Comparison of ENCODE assay signal across 22 mouse cellular contexts in genomic region chr17:32738406-32738805, GRCm38 (mm10). TPM values are rescaled to one million over a fixed set of nuclear protein-coding genes. Genes with fewer than 3 reads are reported as not detected.
"Had no signal": no experiment of that assay in that cellular context is flagged by ENCODE, and none has a peak within 500 bp of the region (broad histone marks: within the 10 kb centered on the region; RNA-seq: fewer than 3 reads in every experiment).

No protein-coding gene starts in this region.

- ATAC-seq: hindbrain, embryonic 16.5 days; inflammation-experienced regulatory T-cells, adult 6 months; intestine, embryonic 15.5 days; intestine, postnatal 0 days had no signal

- DNase-seq: gastrocnemius, postnatal 14 days; heart, adult 18-20 months; heart, postnatal 10 days; heart, postnatal 4 days; kidney, adult 18-20 months; kidney, adult 8-10 months; kidney, postnatal 10 days; kidney, postnatal 25 days; kidney, postnatal 4 days; liver; liver, embryonic 13.5 days had no signal

- H3K27me3 ChIP-seq: heart, embryonic 12.5 days; hindbrain, embryonic 12.5 days; intestine, embryonic 15.5 days; limb, embryonic 12.5 days; liver, embryonic 13.5 days had no signal

RNA-seq across cellular contexts. Expression of gene Cyp4f15, which starts 53.0 kb away (rescaled TPM):
- polyA plus RNA-seq: heart, embryonic 14.5 days; heart, embryonic 16.5 days; inflammation-experienced regulatory T-cells, adult 6 months; intestine, postnatal 0 days; kidney, embryonic 14.5 days; kidney, embryonic 16.5 days had no signal
